Mouse (Mus musculus): ENCODE data around the gene Naa30. TPM values are rescaled to one million over a fixed set of nuclear protein-coding genes. Genes with fewer than 3 reads are reported as not detected.
"Not testable (repeated sequence)": the region's sequence is repeated elsewhere in the genome, so short reads cannot be mapped to it uniquely, and the experiment has no call there.

Naa30 gene
- polyA plus RNA-seq, 1 experiment, result 19.9 TPM

- H3K4me1 ChIP-seq (ENCODE audit: control insufficient read depth, insufficient read depth, insufficient read length, low read length), result peaks cover 21% of the 10 kb centered on the region
- peak overlapping the region; percentile 39 for H3K27ac ChIP-seq (replicated peaks; ENCODE audit: low read depth, low read length)
- H3K4me3 ChIP-seq (ENCODE audit: insufficient read depth, low read depth, low read length), result no peak overlapping the region
Measured at GRCm38 (mm10) chr14:49197031-49197527, 25.1 kb downstream of the Naa30 start.

DNA sequence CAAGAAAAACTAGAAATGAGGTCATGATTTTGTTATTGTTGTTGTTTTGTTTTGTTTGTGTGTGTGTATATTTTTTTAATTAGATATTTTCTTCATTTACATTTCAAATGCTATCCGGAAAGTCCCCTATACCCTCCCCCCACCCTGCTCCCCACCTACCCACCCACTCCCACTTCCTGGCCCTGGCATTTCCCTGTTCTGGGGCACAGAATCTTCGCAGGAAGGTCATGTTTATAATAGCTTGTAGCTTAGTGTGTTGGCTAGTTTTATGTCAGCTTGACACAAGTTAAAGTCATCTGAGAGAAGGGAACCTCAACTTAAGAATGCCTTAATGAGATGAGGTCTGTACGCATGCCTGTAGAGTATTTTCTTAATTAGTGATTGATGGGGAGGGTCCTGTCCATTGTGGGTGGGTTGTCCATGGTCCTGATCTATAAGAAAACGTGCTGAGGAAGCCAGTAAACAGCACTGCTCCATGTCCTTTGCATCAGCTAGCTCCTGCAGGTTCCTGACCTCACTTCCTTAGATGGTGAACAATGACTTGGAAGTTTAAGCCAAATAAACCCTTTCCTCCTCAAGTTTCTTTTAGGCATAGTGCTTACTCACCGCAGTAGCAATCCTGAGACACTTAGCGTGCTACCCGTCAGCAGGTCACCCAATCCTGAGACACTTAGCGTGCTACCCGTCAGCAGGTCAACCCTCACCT is 29.2 kb downstream of the Naa30 start:
- Histone ChIP-seq H3K4me1 (ENCODE audit: control insufficient read depth, insufficient read depth, insufficient read length, low read length) (peaks cover 21% of the 10 kb centered on the region), H3K4me3 (ENCODE audit: insufficient read depth, low read depth, low read length) (no peak overlapping the region), H3K27ac (replicated peaks; ENCODE audit: low read depth, low read length) (no peak overlapping the region)

- H3K27ac ChIP-seq (replicated peaks; ENCODE audit: low read depth, low read length); H3K4me1 ChIP-seq (ENCODE audit: control insufficient read depth, insufficient read depth, insufficient read length, low read length); H3K4me3 ChIP-seq (ENCODE audit: insufficient read depth, low read depth, low read length): not testable (repeated sequence)
Measured at GRCm38 (mm10) chr14:49210215-49210614, 38.2 kb downstream of the Naa30 start.

GRCm38 (mm10) chr14:49218677-49219076 is 46.7 kb downstream of the Naa30 start:
- Histone ChIP-seq H3K4me1 (ENCODE audit: control insufficient read depth, insufficient read depth, insufficient read length, low read length) (peaks cover 4% of the 10 kb centered on the region; the same call in 1 of the 2 replicates), H3K27ac (replicated peaks; ENCODE audit: low read depth, low read length) (no peak overlapping the region), H3K4me3 (ENCODE audit: insufficient read depth, low read depth, low read length) (no peak overlapping the region)

GRCm38 (mm10) chr14:49219466-49220022 is 47.5 kb downstream of the Naa30 start:
- not testable (repeated sequence) for H3K4me1 ChIP-seq (ENCODE audit: control insufficient read depth, insufficient read depth, insufficient read length, low read length); H3K4me3 ChIP-seq (ENCODE audit: insufficient read depth, low read depth, low read length); H3K27ac ChIP-seq (replicated peaks; ENCODE audit: low read depth, low read length)

- H3K27ac ChIP-seq (replicated peaks; ENCODE audit: low read depth, low read length), result no peak overlapping the region
- peaks cover 4% of the 10 kb centered on the region; the same call in 1 of the 2 replicates for H3K4me1 ChIP-seq (ENCODE audit: control insufficient read depth, insufficient read depth, insufficient read length, low read length)
- no peak overlapping the region for H3K4me3 ChIP-seq (ENCODE audit: insufficient read depth, low read depth, low read length)
Measured at GRCm38 (mm10) chr14:49221771-49222170, 49.7 kb downstream of the Naa30 start.

DNA sequence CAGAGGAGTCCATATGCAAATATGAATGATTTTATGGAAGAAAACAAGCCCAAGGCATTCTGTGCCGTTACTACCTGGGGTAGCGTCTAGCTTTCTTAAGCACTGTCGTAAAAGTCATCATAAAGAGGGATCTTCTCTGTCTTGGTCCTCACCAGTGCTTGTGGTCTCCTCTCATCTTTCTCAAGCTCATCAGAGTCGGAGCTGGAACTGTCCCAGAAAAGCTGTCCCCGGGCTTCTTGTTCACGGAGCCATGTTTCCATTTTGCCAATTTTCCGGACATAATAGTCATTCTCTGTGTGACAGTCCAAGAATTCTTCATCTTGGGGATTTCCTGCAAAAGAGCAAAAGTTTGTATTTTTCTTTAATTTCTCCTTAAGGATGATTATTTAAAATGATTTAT is 54.4 kb downstream of the Naa30 start:
- Histone ChIP-seq H3K4me3 (ENCODE audit: insufficient read depth, low read depth, low read length) (no peak overlapping the region), H3K4me1 (ENCODE audit: control insufficient read depth, insufficient read depth, insufficient read length, low read length) (peaks cover 4% of the 10 kb centered on the region; the same call in 1 of the 2 replicates), H3K27ac (replicated peaks; ENCODE audit: low read depth, low read length) (no peak overlapping the region)

- peaks cover 4% of the 10 kb centered on the region; the same call in 1 of the 2 replicates for H3K4me1 ChIP-seq (ENCODE audit: control insufficient read depth, insufficient read depth, insufficient read length, low read length)
- H3K27ac ChIP-seq (replicated peaks; ENCODE audit: low read depth, low read length), result no peak overlapping the region
- no peak overlapping the region for H3K4me3 ChIP-seq (ENCODE audit: insufficient read depth, low read depth, low read length)
Measured at GRCm38 (mm10) chr14:49226986-49227385, 55.0 kb downstream of the Naa30 start.

- Histone ChIP-seq H3K4me1 (ENCODE audit: control insufficient read depth, insufficient read depth, insufficient read length, low read length) (no peaks in the 10 kb centered on the region), H3K27ac (replicated peaks; ENCODE audit: low read depth, low read length) (no peak overlapping the region), H3K4me3 (ENCODE audit: insufficient read depth, low read depth, low read length) (no peak overlapping the region)
Measured at GRCm38 (mm10) chr14:49231845-49232244, 59.8 kb downstream of the Naa30 start.

GRCm38 (mm10) chr14:49234788-49235515 is 62.9 kb downstream of the Naa30 start:
- Histone ChIP-seq H3K27ac (replicated peaks; ENCODE audit: low read depth, low read length) (no peak overlapping the region), H3K4me3 (ENCODE audit: insufficient read depth, low read depth, low read length) (no peak overlapping the region), H3K4me1 (ENCODE audit: control insufficient read depth, insufficient read depth, insufficient read length, low read length) (no peaks in the 10 kb centered on the region)

GRCm38 (mm10) chr14:49238206-49238605 is 66.2 kb downstream of the Naa30 start:
- no peak overlapping the region for H3K27ac ChIP-seq (replicated peaks; ENCODE audit: low read depth, low read length)
- H3K4me1 ChIP-seq (ENCODE audit: control insufficient read depth, insufficient read depth, insufficient read length, low read length), result no peaks in the 10 kb centered on the region
- no peak overlapping the region for H3K4me3 ChIP-seq (ENCODE audit: insufficient read depth, low read depth, low read length)

Other genes with a start within 250 kb of the Naa30 start
- gene Ap5m1, start 106.1 kb upstream of the Naa30 start, polyA plus RNA-seq (2012; ENCODE audit: insufficient read depth, insufficient read length, missing spikeins), result 23.4 and 29.8 TPM in 2 replicates
- 23.5 and 32.2 TPM in 2 replicates for gene Exoc5, start 105.6 kb upstream of the Naa30 start, polyA plus RNA-seq (2012; ENCODE audit: insufficient read depth, insufficient read length, missing spikeins)
- not detected in 2 replicates for gene ccdc198, start 73.2 kb downstream of the Naa30 start, polyA plus RNA-seq (2012; ENCODE audit: insufficient read depth, insufficient read length, missing spikeins)

Measured in brown adipose tissue, adult 24 weeks (tissue).